Mouse (Mus musculus) stomach, embryonic 16.5 days (tissue): ENCODE data around the gene F8. TPM values are rescaled to one million over a fixed set of nuclear protein-coding genes. Genes with fewer than 3 reads are reported as not detected.
"Not testable (repeated sequence)": the region's sequence is repeated elsewhere in the genome, so short reads cannot be mapped to it uniquely, and the experiment has no call there.

ENCODE experiments used
- ATAC-seq: fragments of 200-750 bp; cut with Nextera tagmentation; 2 replicates; pipeline ENCODE4 v1.8.0; 2017; ENCODE audit warnings: moderate number of reproducible peaks, moderate TSS enrichment; ENCODE audit not compliant: insufficient read depth, low FRiP score
- H3K27ac ChIP-seq: fragments of 300-500 bp; sonication (generic); 2 replicates; pipeline ENCODE4 v1.5.1; 2014; ENCODE audit warnings: low read length
- H3K27me3 ChIP-seq: fragments of 300-500 bp; sonication (generic); 2 replicates; pipeline ENCODE4 v1.6.1; 2014; ENCODE audit warnings: low read length, control low read depth, mixed read lengths; ENCODE audit not compliant: control insufficient read depth, insufficient read depth
- H3K36me3 ChIP-seq: fragments of 300-500 bp; sonication (generic); 2 replicates; pipeline ENCODE4 v1.6.1; 2014; ENCODE audit warnings: low read length; ENCODE audit not compliant: control insufficient read depth, insufficient read depth
- H3K4me1 ChIP-seq: fragments of 300-500 bp; sonication (generic); 2 replicates; pipeline ENCODE4 v1.6.1; 2014; ENCODE audit warnings: low read length, control low read depth, mixed read lengths; ENCODE audit not compliant: control insufficient read depth, insufficient read depth
- H3K4me2 ChIP-seq: fragments of 300-500 bp; sonication (generic); 2 replicates; pipeline ENCODE4 v1.6.1; 2014; ENCODE audit warnings: low read depth, low read length, mixed read lengths
- H3K4me3 ChIP-seq: fragments of 300-500 bp; sonication (generic); replicated peaks from 2 replicates; pipeline ENCODE4 v1.5.1; 2014; ENCODE audit warnings: mild to moderate bottlenecking, low read length
- H3K9ac ChIP-seq: fragments of 300-500 bp; sonication (generic); 2 replicates; pipeline ENCODE4 v1.6.1; 2014; ENCODE audit warnings: low read length
- H3K9me3 ChIP-seq: fragments of 300-500 bp; sonication (generic); replicated peaks from 2 replicates; pipeline ENCODE4 v1.6.1; 2016; ENCODE audit warnings: low read length, control low read depth; ENCODE audit not compliant: control insufficient read depth
- WGBS: fragments of 180-500 bp; shearing (Covaris S2); extraction: QIAGEN DNeasy Blood & Tissue Kit; methylation state at CpG from one replicate; pipeline ENCODE4 v1.1.7; 2014; 5-methylcytosine and 5-hydroxymethylcytosine counted together
- polyA plus RNA-seq: library from polyadenylated mRNA; unstranded; fragments of >200 nt; fragmentation: Nextera tagmentation; extraction: Ambion mirVana; gene quantifications from 2 replicates; pipeline ENCODE4 v1.2.1, GENCODE M21; 2015

F8 gene
- polyA plus RNA-seq, 1 experiment from 2014 or later: 1.6 TPM

GRCm38 (mm10) chrX:75372666-75373425, 9.6 kb downstream of the F8 start:
- Histone ChIP-seq H3K9me3 (no peaks in the 10 kb centered on the region), H3K27me3 (no peaks in the 10 kb centered on the region), H3K4me3 (no peak overlapping the region), H3K36me3 (no peaks in the 10 kb centered on the region), H3K27ac (0 out of 2 replicates have a peak overlapping the region, but pooled peaks have one; percentile 38), H3K4me1 (no peaks in the 10 kb centered on the region), H3K9ac (no peak overlapping the region), H3K4me2 (no peak overlapping the region)
- 43% methylated on average over 2 of the region's 2 CpGs for WGBS
- no peak; the same call in 1 of the 2 replicates for ATAC-seq

DNA sequence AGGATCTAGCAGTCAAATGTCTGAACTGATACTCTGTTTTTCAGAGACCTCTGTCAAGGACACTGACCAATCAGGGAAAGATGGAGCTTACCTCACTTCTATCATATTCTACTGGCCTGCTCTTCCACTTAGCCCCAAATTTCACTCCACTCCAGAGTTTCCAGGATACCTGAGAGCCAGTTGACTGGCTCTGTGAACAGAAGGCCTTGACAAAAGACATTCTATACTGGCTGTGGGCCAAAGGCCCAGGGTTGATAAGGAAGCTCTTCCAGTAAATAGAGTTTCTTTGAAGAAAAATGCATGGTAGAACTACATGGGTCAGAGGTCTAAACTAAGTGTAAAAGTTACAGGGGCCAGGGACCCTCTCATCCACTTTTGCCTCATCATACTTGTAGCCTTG, 12.2 kb downstream of the F8 start:
- Histone ChIP-seq H3K4me2 (no peak overlapping the region), H3K4me3 (no peak overlapping the region), H3K36me3 (no peaks in the 10 kb centered on the region), H3K27ac (no peak overlapping the region), H3K4me1 (no peaks in the 10 kb centered on the region), H3K9ac (no peak overlapping the region), H3K9me3 (no peaks in the 10 kb centered on the region), H3K27me3 (no peaks in the 10 kb centered on the region)
- ATAC-seq: no peak

DNA sequence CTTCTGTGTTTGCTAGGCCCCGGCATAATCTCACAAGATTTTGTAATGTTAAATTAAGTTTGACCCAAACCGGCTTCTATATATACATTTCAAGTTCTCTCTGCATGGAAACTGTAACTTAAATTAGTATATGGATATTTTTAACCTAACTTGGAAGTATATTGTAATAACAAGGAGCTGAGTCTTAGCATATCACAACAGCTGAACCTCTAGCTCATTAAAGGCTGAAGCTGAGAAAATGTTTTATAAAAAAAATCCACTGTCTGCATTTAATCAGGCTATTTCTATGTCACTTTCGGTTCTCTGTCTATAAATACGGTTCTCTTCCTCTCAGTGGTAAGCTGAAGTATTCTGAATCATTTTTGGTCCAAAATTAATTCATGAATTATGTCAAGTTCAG, 58.9 kb downstream of the F8 start:
- Histone ChIP-seq H3K9ac (no peak overlapping the region), H3K27ac (no peak overlapping the region), H3K4me3 (no peak overlapping the region), H3K27me3 (no peaks in the 10 kb centered on the region), H3K4me2 (no peak overlapping the region), H3K36me3 (no peaks in the 10 kb centered on the region), H3K4me1 (no peaks in the 10 kb centered on the region), H3K9me3 (no peaks in the 10 kb centered on the region)
- 89% methylated on average over 4 of the region's 4 CpGs for WGBS
- ATAC-seq: no peak

DNA sequence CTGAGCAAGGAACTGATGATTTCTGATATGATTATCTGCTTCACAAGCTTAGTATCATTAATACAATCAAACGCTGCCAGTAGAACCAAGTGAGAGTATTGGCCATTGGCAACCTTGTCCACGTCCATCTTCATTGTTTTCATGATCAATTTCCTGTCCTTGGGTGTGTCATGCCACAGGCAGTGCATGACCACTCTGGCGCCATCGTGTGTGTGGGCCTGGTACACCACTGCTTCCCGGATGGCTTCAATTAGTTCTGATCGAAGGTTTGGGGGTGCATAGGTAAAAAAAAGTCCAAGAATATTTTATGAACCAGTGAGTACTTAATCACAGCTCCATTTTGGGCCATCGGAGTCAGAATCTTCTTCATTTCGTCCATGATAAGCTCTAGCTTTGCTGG, 110.7 kb downstream of the F8 start:
- H3K36me3 ChIP-seq: no peaks in the 10 kb centered on the region
- 66% methylated on average over 8 of the region's 8 CpGs for WGBS
- no peaks in the 10 kb centered on the region for H3K4me1 ChIP-seq
- no peak overlapping the region for H3K9ac ChIP-seq
- H3K27ac ChIP-seq: no peak overlapping the region
- H3K4me2 ChIP-seq: no peak overlapping the region
- H3K9me3 ChIP-seq: no peaks in the 10 kb centered on the region
- H3K4me3 ChIP-seq: no peak overlapping the region
- ATAC-seq: no peak
- no peaks in the 10 kb centered on the region for H3K27me3 ChIP-seq

DNA sequence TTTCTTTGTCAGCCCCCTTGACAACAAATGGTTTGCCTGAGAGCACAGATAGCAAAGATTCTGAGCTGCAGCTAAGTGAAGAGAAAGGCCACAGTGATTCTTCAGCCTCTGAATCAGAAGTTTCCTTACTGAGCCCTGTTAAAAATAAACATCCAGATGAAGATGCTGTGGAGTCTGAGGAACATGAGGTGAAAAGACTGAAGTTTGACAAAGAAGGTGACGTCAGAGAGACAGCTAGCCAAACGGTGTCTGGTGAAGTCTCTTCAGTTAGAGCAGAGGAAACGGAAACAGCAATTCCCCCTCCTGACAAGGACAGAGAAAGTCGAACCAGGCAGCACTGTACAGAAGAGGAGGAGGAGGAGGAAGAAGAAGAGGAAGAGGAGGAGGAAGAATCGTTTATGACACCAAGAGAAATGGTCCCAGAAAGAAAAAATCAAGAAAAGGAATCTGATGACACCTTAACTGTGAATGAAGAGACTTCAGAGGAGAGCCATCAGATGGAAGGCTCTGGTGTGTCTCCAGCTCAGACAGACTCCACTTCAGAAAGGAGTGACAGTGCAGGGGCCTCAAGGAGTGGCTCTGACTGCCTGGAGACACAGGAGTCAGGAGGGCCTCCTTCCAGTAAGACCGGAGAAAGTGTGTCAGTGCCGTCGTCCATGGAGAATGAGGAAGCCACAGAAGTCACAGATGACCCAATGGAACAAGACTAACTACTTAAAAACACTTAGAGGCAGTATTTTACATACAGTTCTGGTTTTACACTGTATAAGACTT, 148.6 kb downstream of the F8 start:
- not testable (repeated sequence) for H3K9ac ChIP-seq, ATAC-seq, H3K4me1 ChIP-seq, H3K36me3 ChIP-seq, H3K4me3 ChIP-seq, H3K27me3 ChIP-seq, H3K27ac ChIP-seq, H3K4me2 ChIP-seq, H3K9me3 ChIP-seq
- 44% methylated on average over 8 of the region's 8 CpGs for WGBS

- Histone ChIP-seq H3K4me1 (no peaks in the 10 kb centered on the region), H3K27me3 (no peaks in the 10 kb centered on the region), H3K9ac (no peak overlapping the region), H3K4me3 (no peak overlapping the region), H3K27ac (no peak overlapping the region), H3K36me3 (no peaks in the 10 kb centered on the region), H3K9me3 (no peaks in the 10 kb centered on the region), H3K4me2 (no peak overlapping the region)
- no peak for ATAC-seq
- 100% methylated on average over 1 of the region's 1 CpGs for WGBS
These were observed 151.0 kb downstream of the F8 start for GRCm38 (mm10) chrX:75231456-75231855.

GRCm38 (mm10) chrX:75163670-75164069, 218.7 kb downstream of the F8 start, which contains the start of gene Smim9:
Gene Smim9 (minus strand): TSS chrX:75163770.
- Histone ChIP-seq H3K4me2 (no peak within 1 kb of the TSS), H3K9ac (no peak within 1 kb of the TSS), H3K9me3 (no peaks in the 10 kb centered on the region), H3K27me3 (no peaks in the 10 kb centered on the region), H3K4me3 (no peak within 1 kb of the TSS), H3K36me3 (no peaks in the 10 kb centered on the region), H3K27ac (no peak within 1 kb of the TSS), H3K4me1 (no peaks in the 10 kb centered on the region)
- no peak for ATAC-seq
- 53% methylated on average over 1 of the region's 1 CpGs for WGBS

DNA sequence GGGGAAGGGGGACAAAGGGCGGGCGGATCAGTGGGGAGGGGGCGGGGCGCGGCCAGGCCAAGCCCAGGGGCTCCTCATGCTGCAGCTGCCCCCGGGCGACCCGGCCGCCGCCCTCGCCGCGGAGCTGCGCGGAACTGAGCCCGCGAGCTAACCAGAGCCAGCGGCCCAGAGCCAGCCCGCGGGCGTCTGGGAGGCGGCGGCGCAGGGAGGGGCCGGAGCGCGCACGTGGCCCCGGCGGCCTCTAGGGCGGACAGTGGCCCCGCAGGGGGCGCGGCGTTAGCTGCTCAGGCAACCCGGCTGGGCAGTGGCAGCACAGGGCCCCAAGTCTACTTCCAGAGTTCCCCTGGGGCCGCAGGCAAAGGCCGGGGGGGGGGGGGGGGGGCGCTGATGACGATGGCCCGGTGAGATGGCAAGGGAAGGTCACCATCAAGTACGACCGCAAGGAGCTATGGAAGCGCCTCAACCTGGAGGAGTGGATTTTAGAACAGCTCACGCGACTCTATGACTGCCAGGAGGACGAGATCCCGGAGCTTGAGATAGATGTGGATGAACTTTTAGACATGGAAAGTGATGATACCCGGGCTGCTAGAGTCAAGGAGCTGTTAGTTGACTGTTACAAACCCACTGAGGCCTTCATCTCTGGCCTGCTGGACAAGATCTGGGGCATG, 226.7 kb downstream of the F8 start:
- no peaks in the 10 kb centered on the region for H3K4me1 ChIP-seq
- no peaks in the 10 kb centered on the region for H3K9me3 ChIP-seq
- H3K4me2 ChIP-seq: peak overlapping the region; percentile 61
- peak; percentile 83 for ATAC-seq
- H3K36me3 ChIP-seq: no peaks in the 10 kb centered on the region
- H3K27ac ChIP-seq: no peak overlapping the region
- WGBS: 20% methylated on average over 26 of the region's 49 CpGs
- H3K4me3 ChIP-seq: peak overlapping the region; percentile 46
- no peaks in the 10 kb centered on the region for H3K27me3 ChIP-seq
- peak overlapping the region; percentile 65 for H3K9ac ChIP-seq

- 47% methylated on average over 1 of the region's 1 CpGs for WGBS
These were observed 230.2 kb downstream of the F8 start for GRCm38 (mm10) chrX:75152249-75152648.

More at GRCm38 (mm10) chrX:75152249-75152648, 230.2 kb downstream of the F8 start:
- Histone ChIP-seq H3K9ac (no peak overlapping the region), H3K27me3 (no peaks in the 10 kb centered on the region), H3K27ac (no peak overlapping the region), H3K4me2 (no peak overlapping the region), H3K36me3 (no peaks in the 10 kb centered on the region), H3K4me1 (no peaks in the 10 kb centered on the region), H3K9me3 (no peaks in the 10 kb centered on the region), H3K4me3 (no peak overlapping the region)
- no peak for ATAC-seq
